Mouse (Mus musculus): Measurements from ENCODE around the gene Gm20906. TPM values are rescaled to one million over a fixed set of nuclear protein-coding genes. Genes with fewer than 3 reads are reported as not detected.
"Not testable (repeated sequence)": the region's sequence is repeated elsewhere in the genome, so short reads cannot be mapped to it uniquely, and the experiment has no call there.

Gene Gm20906
- polyA plus RNA-seq (2012; rRNA removed) = not detected in 2 replicates

DNA sequence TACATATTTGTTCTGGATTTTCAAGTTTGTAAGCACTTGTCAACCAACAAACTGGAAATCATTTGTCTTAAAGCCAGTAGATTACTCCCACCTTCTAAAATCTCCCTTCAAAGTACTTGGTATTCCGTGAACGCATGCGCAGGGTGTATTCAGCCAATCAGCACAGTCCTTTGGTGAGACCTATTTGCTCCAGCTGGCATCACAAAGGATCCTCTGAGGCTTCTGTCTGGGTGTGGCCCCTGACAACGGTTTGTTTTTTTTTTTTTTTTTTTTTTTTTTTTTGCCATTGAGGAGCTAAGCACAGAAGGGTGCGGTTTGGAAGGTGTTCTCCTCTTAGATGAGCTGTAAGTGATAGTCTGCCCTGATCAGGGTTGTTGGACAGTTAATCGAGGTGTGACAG lies at the start of gene Gm20906:
Gene Gm20906, plus strand, starts transcription at position 301 of the 400 bp plus-strand sequence.
- H3K4me1 ChIP-seq (ENCODE audit: control insufficient read depth, insufficient read depth, low read length); H3K4me3 ChIP-seq (replicated peaks; ENCODE audit: extremely low read depth, low read depth, low read length); DNase-seq: not testable (repeated sequence)
- no CpG with 5 or more reads among the region's 6 CpGs for WGBS

Measured in lung, adult 2 months (tissue).